Mouse (Mus musculus) C2C12 (cell line): ENCODE measurements around the gene Spon1. TPM values are rescaled to one million over a fixed set of nuclear protein-coding genes. Genes with fewer than 3 reads are reported as not detected.

Experiments
- H3K27me3 ChIP-seq: one replicate; pipeline ENCODE4 v1.6.1; 2011; ENCODE audit not compliant: control insufficient read depth, insufficient read depth, insufficient read length
- H3K36me3 ChIP-seq: one replicate; pipeline ENCODE4 v1.6.1; 2011; ENCODE audit not compliant: control insufficient read depth, insufficient read depth
- H3K4me3 ChIP-seq: one replicate; pipeline ENCODE4 v1.5.1; 2011; ENCODE audit warnings: mild to moderate bottlenecking, control low read depth; ENCODE audit not compliant: poor library complexity, insufficient read depth, severe bottlenecking
- H3K79me2 ChIP-seq: one replicate; pipeline ENCODE4 v1.6.1; 2011; ENCODE audit not compliant: control insufficient read depth, insufficient read depth
- H3K79me3 ChIP-seq: one replicate; pipeline ENCODE4 v1.6.1; 2011; ENCODE audit warnings: low read depth, control low read depth
- H3ac ChIP-seq: one replicate; pipeline ENCODE3; 2011; ENCODE audit warnings: low read depth; ENCODE audit not compliant: control insufficient read depth, insufficient read length
- CEBPB ChIP-seq: IDR thresholded peaks from one replicate; pipeline ENCODE4 v1.6.1; 2011; ENCODE audit warnings: low read depth, mild to moderate bottlenecking, control low read depth, moderate library complexity
- CTCF ChIP-seq: IDR thresholded peaks from one replicate; pipeline ENCODE4 v1.5.1; 2011; ENCODE audit not compliant: control insufficient read depth, insufficient read depth, insufficient read length
- FOSL1 ChIP-seq: IDR thresholded peaks from one replicate; pipeline ENCODE4 v1.8.0; 2011; ENCODE audit warnings: mild to moderate bottlenecking, low read length; ENCODE audit not compliant: poor library complexity, insufficient read depth, severe bottlenecking
- MAX ChIP-seq: IDR thresholded peaks from one replicate; pipeline ENCODE4 v1.6.1; 2011; ENCODE audit warnings: mild to moderate bottlenecking, control low read depth
- MYOD1 ChIP-seq: IDR thresholded peaks from one replicate; pipeline ENCODE4 v1.6.1; 2011; ENCODE audit warnings: low read depth; ENCODE audit not compliant: control insufficient read depth, insufficient read length
- MYOG ChIP-seq: IDR thresholded peaks from one replicate; pipeline ENCODE4 v1.6.1; 2011; ENCODE audit not compliant: control insufficient read depth, insufficient read length; ENCODE audit errors: extremely low read depth
- USF1 ChIP-seq: IDR thresholded peaks from one replicate; pipeline ENCODE4 v1.6.1; 2011; ENCODE audit warnings: low read depth, mild to moderate bottlenecking, control low read depth, moderate library complexity
- polyA plus RNA-seq: library from polyadenylated mRNA; unstranded; fragments of >200 nt; fragmentation: generic; extraction: Trizol; gene quantifications from one replicate; pipeline ENCODE4 v1.2.1, GENCODE M21; 2012; ENCODE audit warnings: missing spikeins

Spon1 gene
- polyA plus RNA-seq, 1 experiment, result 0.06 TPM

- no peaks in the 10 kb centered on the region for H3K36me3 ChIP-seq
- H3K79me3 ChIP-seq, result no peaks in the 10 kb centered on the region
- no peak overlapping the region for H3ac ChIP-seq
- no peak for TF ChIP-seq CTCF
- H3K4me3 ChIP-seq, result no peak overlapping the region
- H3K79me2 ChIP-seq, result no peaks in the 10 kb centered on the region
- peaks cover 4% of the 10 kb centered on the region for H3K27me3 ChIP-seq
Observed at GRCm38 (mm10) chr7:113845191-113845590, 79.4 kb downstream of the Spon1 start.

GRCm38 (mm10) chr7:113846553-113846952, 80.8 kb downstream of the Spon1 start:
- no peaks in the 10 kb centered on the region for H3K36me3 ChIP-seq
- H3K4me3 ChIP-seq, result no peak overlapping the region
- no peak overlapping the region for H3ac ChIP-seq
- H3K27me3 ChIP-seq, result peaks cover 10% of the 10 kb centered on the region
- H3K79me3 ChIP-seq, result no peaks in the 10 kb centered on the region
- no peaks in the 10 kb centered on the region for H3K79me2 ChIP-seq
- TF ChIP-seq MYOG (no peak), USF1 (no peak), CTCF (no peak), FOSL1 (no peak), MYOD1 (no peak), CEBPB (no peak), MAX (no peak)

GRCm38 (mm10) chr7:113847041-113847819, 81.4 kb downstream of the Spon1 start:
- no peaks in the 10 kb centered on the region for H3K79me2 ChIP-seq
- no peaks in the 10 kb centered on the region for H3K36me3 ChIP-seq
- no peak overlapping the region for H3K4me3 ChIP-seq
- no peak overlapping the region for H3ac ChIP-seq
- H3K79me3 ChIP-seq, result no peaks in the 10 kb centered on the region
- TF ChIP-seq CEBPB (no peak), MAX (no peak), FOSL1 (no peak), CTCF (no peak), USF1 (no peak), MYOD1 (no peak), MYOG (no peak)
- peaks cover 13% of the 10 kb centered on the region for H3K27me3 ChIP-seq

- Histone ChIP-seq H3K79me2 (no peaks in the 10 kb centered on the region), H3K4me3 (no peak overlapping the region), H3K27me3 (peaks cover 9% of the 10 kb centered on the region), H3K36me3 (no peaks in the 10 kb centered on the region), H3ac (no peak overlapping the region), H3K79me3 (no peaks in the 10 kb centered on the region)
- TF ChIP-seq FOSL1, result no peak
Observed at GRCm38 (mm10) chr7:113850389-113850788, 84.6 kb downstream of the Spon1 start.

GRCm38 (mm10) chr7:113855396-113855795, 89.6 kb downstream of the Spon1 start:
- TF ChIP-seq MYOD1, result no peak
- no peak for TF ChIP-seq FOSL1
- TF ChIP-seq MYOG, result no peak
- no peak for TF ChIP-seq USF1
- no peak for TF ChIP-seq MAX
- TF ChIP-seq CTCF, result no peak
- TF ChIP-seq CEBPB, result no peak
- no peaks in the 10 kb centered on the region for H3K79me2 ChIP-seq
- no peaks in the 10 kb centered on the region for H3K36me3 ChIP-seq
- peaks cover 9% of the 10 kb centered on the region for H3K27me3 ChIP-seq
- no peak overlapping the region for H3ac ChIP-seq
- no peaks in the 10 kb centered on the region for H3K79me3 ChIP-seq
- no peak overlapping the region for H3K4me3 ChIP-seq

GRCm38 (mm10) chr7:113856067-113856466, 90.3 kb downstream of the Spon1 start:
- no peak overlapping the region for H3ac ChIP-seq
- H3K79me3 ChIP-seq, result no peaks in the 10 kb centered on the region
- no peaks in the 10 kb centered on the region for H3K79me2 ChIP-seq
- H3K27me3 ChIP-seq, result peaks cover 5% of the 10 kb centered on the region
- no peaks in the 10 kb centered on the region for H3K36me3 ChIP-seq
- TF ChIP-seq USF1, result no peak
- TF ChIP-seq CEBPB, result no peak
- TF ChIP-seq MYOG, result no peak
- TF ChIP-seq MAX, result no peak
- TF ChIP-seq MYOD1, result no peak
- no peak for TF ChIP-seq FOSL1
- no peak for TF ChIP-seq CTCF
- H3K4me3 ChIP-seq, result no peak overlapping the region
